Mouse (Mus musculus) hindbrain, embryonic 16.5 days (tissue): ENCODE data around the gene Acss2. TPM values are rescaled to one million over a fixed set of nuclear protein-coding genes. Genes with fewer than 3 reads are reported as not detected.

Source experiments
- ATAC-seq: fragments of 200-750 bp; cut with Nextera tagmentation; 2 replicates; pipeline ENCODE4 v1.8.0; 2017; ENCODE audit warnings: moderate TSS enrichment, moderate library complexity
- H3K27ac ChIP-seq: fragments of 300-500 bp; sonication (generic); 2 replicates; pipeline ENCODE4 v1.5.1; 2014; ENCODE audit warnings: low read depth, mild to moderate bottlenecking, control low read depth, low read length, moderate library complexity
- H3K27me3 ChIP-seq: fragments of 300-500 bp; sonication (generic); replicated peaks from 2 replicates; pipeline ENCODE4 v1.6.1; 2014; ENCODE audit warnings: low read length; ENCODE audit not compliant: control insufficient read depth, insufficient read depth
- H3K36me3 ChIP-seq: fragments of 300-500 bp; sonication (generic); 2 replicates; pipeline ENCODE4 v1.6.1; 2014; ENCODE audit warnings: mild to moderate bottlenecking, low read length, moderate library complexity, mixed read lengths; ENCODE audit not compliant: control insufficient read depth, insufficient read depth
- H3K4me1 ChIP-seq: fragments of 300-500 bp; sonication (generic); 2 replicates; pipeline ENCODE4 v1.6.1; 2014; ENCODE audit warnings: low read depth, low read length; ENCODE audit not compliant: control insufficient read depth, insufficient read depth
- H3K4me2 ChIP-seq: fragments of 300-500 bp; sonication (generic); 2 replicates; pipeline ENCODE4 v1.6.1; 2014; ENCODE audit warnings: mild to moderate bottlenecking, low read length, control low read depth, moderate library complexity
- H3K4me3 ChIP-seq: fragments of 300-500 bp; sonication (generic); 2 replicates; pipeline ENCODE4 v1.5.1; 2014; ENCODE audit warnings: mild to moderate bottlenecking, low read length, control low read depth, moderate library complexity
- H3K9ac ChIP-seq: fragments of 300-500 bp; sonication (generic); 2 replicates; pipeline ENCODE4 v1.6.1; 2014; ENCODE audit warnings: low read depth, mild to moderate bottlenecking, control low read depth, low read length, moderate library complexity
- H3K9me3 ChIP-seq: fragments of 300-500 bp; sonication (generic); 2 replicates; pipeline ENCODE4 v1.6.1; 2014; ENCODE audit warnings: mild to moderate bottlenecking, low read length, moderate library complexity; ENCODE audit not compliant: control insufficient read depth
- WGBS: fragments of 180-500 bp; shearing (Covaris S2); extraction: QIAGEN DNeasy Blood & Tissue Kit; methylation state at CpG from one replicate; pipeline ENCODE4 v1.1.7; 2014; 5-methylcytosine and 5-hydroxymethylcytosine counted together
- polyA plus RNA-seq: library from polyadenylated mRNA; unstranded; fragments of >200 nt; fragmentation: Nextera tagmentation; extraction: Ambion mirVana; gene quantifications from 2 replicates; pipeline ENCODE4 v1.2.1, GENCODE M21; 2015

Acss2 gene
- polyA plus RNA-seq, 1 experiment from 2014 or later: 29.3 TPM

GRCm38 (mm10) chr2:155582384-155582995 lies 64.7 kb downstream of the Acss2 start:
- no peak overlapping the region for H3K4me2 ChIP-seq
- H3K4me3 ChIP-seq: no peak overlapping the region
- no peaks in the 10 kb centered on the region for H3K27me3 ChIP-seq
- no peak overlapping the region for H3K27ac ChIP-seq
- ATAC-seq: no peak
- no peak overlapping the region for H3K9ac ChIP-seq
- 74% methylated on average over 4 of the region's 4 CpGs for WGBS
- H3K36me3 ChIP-seq: no peaks in the 10 kb centered on the region
- H3K4me1 ChIP-seq: no peaks in the 10 kb centered on the region
- no peaks in the 10 kb centered on the region for H3K9me3 ChIP-seq

- ATAC-seq: no peak
- Histone ChIP-seq H3K4me2 (no peak overlapping the region), H3K4me3 (no peak overlapping the region), H3K27ac (no peak overlapping the region), H3K36me3 (no peaks in the 10 kb centered on the region), H3K9me3 (no peaks in the 10 kb centered on the region), H3K27me3 (no peaks in the 10 kb centered on the region), H3K9ac (no peak overlapping the region), H3K4me1 (no peaks in the 10 kb centered on the region)
- 85% methylated on average over 5 of the region's 5 CpGs for WGBS
These were observed 65.2 kb downstream of the Acss2 start for GRCm38 (mm10) chr2:155582996-155583395.

GRCm38 (mm10) chr2:155583927-155584530 lies 66.3 kb downstream of the Acss2 start:
- H3K27ac ChIP-seq: no peak overlapping the region
- no peaks in the 10 kb centered on the region for H3K9me3 ChIP-seq
- no peak for ATAC-seq
- no peaks in the 10 kb centered on the region for H3K4me1 ChIP-seq
- no peaks in the 10 kb centered on the region for H3K27me3 ChIP-seq
- no peak overlapping the region for H3K4me3 ChIP-seq
- WGBS: 40% methylated on average over 5 of the region's 5 CpGs
- H3K36me3 ChIP-seq: no peaks in the 10 kb centered on the region
- H3K9ac ChIP-seq: no peak overlapping the region
- H3K4me2 ChIP-seq: no peak overlapping the region

- Histone ChIP-seq H3K27ac (no peak overlapping the region), H3K36me3 (no peaks in the 10 kb centered on the region), H3K4me3 (no peak overlapping the region), H3K4me1 (no peaks in the 10 kb centered on the region), H3K4me2 (no peak overlapping the region), H3K9ac (no peak overlapping the region), H3K27me3 (no peaks in the 10 kb centered on the region), H3K9me3 (no peaks in the 10 kb centered on the region)
- WGBS: 86% methylated on average over 9 of the region's 9 CpGs
- ATAC-seq: no peak
These were observed 67.3 kb downstream of the Acss2 start for GRCm38 (mm10) chr2:155585082-155585481.

- WGBS: 71% methylated on average over 10 of the region's 10 CpGs
- no peak overlapping the region for H3K4me3 ChIP-seq
- no peak overlapping the region for H3K27ac ChIP-seq
- no peaks in the 10 kb centered on the region for H3K36me3 ChIP-seq
- no peaks in the 10 kb centered on the region for H3K9me3 ChIP-seq
- H3K9ac ChIP-seq: no peak overlapping the region
- no peaks in the 10 kb centered on the region for H3K4me1 ChIP-seq
- ATAC-seq: no peak
- no peak overlapping the region for H3K4me2 ChIP-seq
- no peaks in the 10 kb centered on the region for H3K27me3 ChIP-seq
These were observed 67.7 kb downstream of the Acss2 start for GRCm38 (mm10) chr2:155585486-155585885.

- no peaks in the 10 kb centered on the region for H3K36me3 ChIP-seq
- no peak overlapping the region for H3K9ac ChIP-seq
- H3K27me3 ChIP-seq: no peaks in the 10 kb centered on the region
- no peak overlapping the region for H3K27ac ChIP-seq
- no peak for ATAC-seq
- WGBS: 86% methylated on average over 3 of the region's 3 CpGs
- no peaks in the 10 kb centered on the region for H3K9me3 ChIP-seq
- H3K4me1 ChIP-seq: peaks cover 13% of the 10 kb centered on the region
- no peak overlapping the region for H3K4me3 ChIP-seq
- no peak overlapping the region for H3K4me2 ChIP-seq
These were observed 70.4 kb downstream of the Acss2 start for GRCm38 (mm10) chr2:155588136-155588535.

- no peak overlapping the region for H3K9ac ChIP-seq
- H3K27ac ChIP-seq: no peak overlapping the region
- no peaks in the 10 kb centered on the region for H3K9me3 ChIP-seq
- no peaks in the 10 kb centered on the region for H3K27me3 ChIP-seq
- no peak overlapping the region for H3K4me2 ChIP-seq
- H3K4me3 ChIP-seq: no peak overlapping the region
- WGBS: 77% methylated on average over 6 of the region's 6 CpGs
- no peak for ATAC-seq
- H3K4me1 ChIP-seq: peaks cover 14% of the 10 kb centered on the region
- H3K36me3 ChIP-seq: no peaks in the 10 kb centered on the region
These were observed 71.8 kb downstream of the Acss2 start for GRCm38 (mm10) chr2:155589521-155589920.

GRCm38 (mm10) chr2:155590876-155591275 lies 73.1 kb downstream of the Acss2 start:
- H3K27me3 ChIP-seq: no peaks in the 10 kb centered on the region; the same call in 1 of the 2 replicates
- no peaks in the 10 kb centered on the region for H3K36me3 ChIP-seq
- no peak overlapping the region for H3K9ac ChIP-seq
- peaks cover 14% of the 10 kb centered on the region for H3K4me1 ChIP-seq
- no peak overlapping the region for H3K4me2 ChIP-seq
- no peaks in the 10 kb centered on the region for H3K9me3 ChIP-seq
- no peak overlapping the region for H3K4me3 ChIP-seq
- no peak for ATAC-seq
- no peak overlapping the region for H3K27ac ChIP-seq
- WGBS: 88% methylated on average over 2 of the region's 2 CpGs

- H3K9me3 ChIP-seq: no peaks in the 10 kb centered on the region
- H3K4me2 ChIP-seq: peak overlapping the region; percentile 90
- peak overlapping the region; percentile 51 for H3K4me3 ChIP-seq
- no peak for ATAC-seq
- H3K27me3 ChIP-seq: no peaks in the 10 kb centered on the region; the same call in 1 of the 2 replicates
- H3K27ac ChIP-seq: peak overlapping the region; percentile 76; the same call in 1 of the 2 replicates
- H3K36me3 ChIP-seq: no peaks in the 10 kb centered on the region
- peak overlapping the region; percentile 72 for H3K9ac ChIP-seq
- WGBS: 6% methylated on average over 6 of the region's 6 CpGs
- peaks cover 14% of the 10 kb centered on the region for H3K4me1 ChIP-seq
These were observed 73.9 kb downstream of the Acss2 start for GRCm38 (mm10) chr2:155591676-155592075.
